Mouse (Mus musculus) lung, adult 18-20 months (tissue): ENCODE measurements around the gene Obscn.
A peak's percentile ranks its signal among the peaks of the same experiment; 100 is the strongest.
"Not testable (repeated sequence)": the region's sequence is repeated elsewhere in the genome, so short reads cannot be mapped to it uniquely, and the experiment has no call there.

ENCODE experiments used
- DNase-seq, 2 experiments: peaks; one replicate each; pipeline ENCODE4 v3.0.0; 2022; ENCODE audit warnings: mixed read lengths in 2 of 2

The Obscn gene

GRCm38 (mm10) chr11:58959921-58960465, 176.2 kb downstream of the Obscn start:
- DNase-seq, result peak; percentile 82 to 86

- DNase-seq, result no peak
Measured at GRCm38 (mm10) chr11:58959186-58959825, 176.9 kb downstream of the Obscn start.

GRCm38 (mm10) chr11:58958536-58958935, 177.7 kb downstream of the Obscn start:
- no peak for DNase-seq

GRCm38 (mm10) chr11:58957226-58957914, 178.8 kb downstream of the Obscn start:
- no peak for DNase-seq

- no peak for DNase-seq
Measured at GRCm38 (mm10) chr11:58955868-58956257, 180.3 kb downstream of the Obscn start.

GRCm38 (mm10) chr11:58955143-58955867, 180.9 kb downstream of the Obscn start:
- DNase-seq, result no peak

GRCm38 (mm10) chr11:58954420-58955142, 181.6 kb downstream of the Obscn start, which contains the start of the genes Hist3h2a and Trim17:
Gene Hist3h2a, plus strand, starts transcription at chr11:58954685.
Gene Trim17, plus strand, starts transcription at chr11:58954685.
- DNase-seq, result peak; percentile 88 to 93

- not testable (repeated sequence) for DNase-seq
Measured at GRCm38 (mm10) chr11:58954170-58954419, 182.1 kb downstream of the Obscn start.

- no peak for DNase-seq
Measured at GRCm38 (mm10) chr11:58953351-58954169, 182.6 kb downstream of the Obscn start.

GRCm38 (mm10) chr11:58951210-58951609, 185.0 kb downstream of the Obscn start:
- no peak for DNase-seq

GRCm38 (mm10) chr11:58949480-58950431, 186.4 kb downstream of the Obscn start:
- no peak for DNase-seq

- DNase-seq, result peak in 1 of 2 experiments; percentile 24
Measured at GRCm38 (mm10) chr11:58948542-58949479, 187.4 kb downstream of the Obscn start, which contains the start of gene Hist3h2ba. Gene Hist3h2ba, plus strand, starts transcription at chr11:58948920.

- no peak for DNase-seq
Measured at GRCm38 (mm10) chr11:58947798-58948528, 188.2 kb downstream of the Obscn start.

GRCm38 (mm10) chr11:58947306-58947705, 188.9 kb downstream of the Obscn start:
- DNase-seq, result no peak
